Mouse (Mus musculus): ENCODE measurements at regions not wholly inside any gene's neighbourhood (a gene's known extent, or its start where the extent isn't known, plus 50 kb on each side); places are given as distances from the start of the nearest gene placed in this dataset.
A peak's percentile ranks its signal among the peaks of the same experiment; 100 is the strongest.

DNA sequence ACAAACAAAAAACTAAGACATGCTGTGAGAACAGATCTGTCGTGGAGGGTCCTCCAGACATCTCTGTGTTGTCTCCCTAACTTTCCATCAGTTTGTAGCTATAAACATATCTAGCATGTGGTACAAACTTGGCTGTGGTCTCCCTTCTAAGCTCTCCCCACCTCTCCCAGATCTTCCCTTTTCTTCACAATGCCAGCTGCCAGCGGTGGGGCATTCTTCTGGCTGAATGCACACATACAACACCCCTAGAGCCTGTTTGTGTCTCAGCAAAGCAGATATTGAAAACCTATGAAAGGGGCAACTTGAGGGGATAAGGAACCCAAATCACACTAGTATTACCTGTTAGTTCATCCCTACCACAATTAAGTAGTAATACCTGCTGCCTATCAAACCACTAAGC lies 124.1 kb downstream of the Sem1 start:
- 81% methylated on average over 2 of the region's 2 CpGs for WGBS

DNA sequence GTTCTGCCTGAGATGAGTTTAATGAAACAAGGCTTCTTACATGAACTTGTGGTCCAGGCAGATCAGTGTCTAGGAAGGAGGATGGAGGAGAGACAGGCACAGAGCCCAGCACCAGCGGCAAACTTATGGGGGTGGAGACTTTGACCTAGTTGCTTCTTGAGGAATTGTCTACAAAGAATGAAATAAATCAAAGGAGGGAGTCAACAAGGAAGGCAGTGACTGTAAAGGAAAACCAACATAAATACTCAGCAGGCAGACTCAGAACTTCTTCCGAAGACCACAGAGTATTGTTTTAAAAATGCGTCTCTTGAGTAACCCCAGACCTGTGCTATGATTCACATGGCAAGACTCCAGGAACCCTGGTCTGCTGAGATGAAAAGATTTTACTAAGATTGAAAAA lies 143.6 kb downstream of the Sem1 start:
- no peak overlapping the region for H3K4me3 ChIP-seq
- no peaks in the 10 kb centered on the region for H3K36me3 ChIP-seq
- H3K27ac ChIP-seq = no peak overlapping the region
- no peaks in the 10 kb centered on the region for H3K9me3 ChIP-seq (replicated peaks)
- H3K4me1 ChIP-seq = no peaks in the 10 kb centered on the region
- 79% methylated on average over 3 of the region's 3 CpGs for WGBS
- H3K27me3 ChIP-seq (ENCODE audit: low read depth, poor library complexity, severe bottlenecking) = no peaks in the 10 kb centered on the region
- no peak for DNase-seq (ENCODE audit: low spot score)

More for the DNA sequence above, 124.1 kb downstream of the Sem1 start:
- Histone ChIP-seq H3K4me3 (no peak overlapping the region), H3K36me3 (no peaks in the 10 kb centered on the region), H3K4me1 (peaks cover 18% of the 10 kb centered on the region), H3K9me3 (replicated peaks) (no peaks in the 10 kb centered on the region), H3K27ac (no peak overlapping the region), H3K27me3 (ENCODE audit: low read depth, poor library complexity, severe bottlenecking) (no peaks in the 10 kb centered on the region)
- DNase-seq (ENCODE audit: low spot score) = no peak

DNA sequence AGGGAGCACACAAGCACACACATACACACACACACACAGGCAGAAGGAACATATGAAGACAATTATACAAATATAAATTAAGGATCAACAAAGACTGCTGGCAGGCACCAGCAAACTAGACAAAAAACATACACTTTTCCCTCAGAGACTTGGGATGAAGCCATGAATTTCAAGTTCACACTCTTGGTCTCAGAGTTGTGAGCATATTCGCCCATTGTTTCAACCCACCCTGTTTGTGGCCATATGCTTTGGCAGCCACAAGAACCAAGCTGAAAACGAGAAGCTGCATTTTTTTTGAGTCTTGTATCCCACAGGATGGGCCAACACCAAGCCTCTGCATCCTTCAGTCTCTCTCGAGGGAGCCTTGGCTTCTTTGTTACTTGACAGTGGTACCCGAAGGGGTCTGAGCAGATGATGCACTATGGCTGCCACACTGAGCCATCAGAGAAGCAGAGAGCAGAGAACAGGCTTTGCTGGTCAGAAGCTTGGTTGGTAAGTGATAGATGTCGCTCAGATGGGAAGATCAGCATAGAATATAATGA lies 144.1 kb downstream of the Sem1 start:
- Histone ChIP-seq H3K4me3 (no peak overlapping the region), H3K9me3 (replicated peaks) (no peaks in the 10 kb centered on the region), H3K27me3 (ENCODE audit: low read depth, poor library complexity, severe bottlenecking) (no peaks in the 10 kb centered on the region), H3K36me3 (no peaks in the 10 kb centered on the region), H3K4me1 (no peaks in the 10 kb centered on the region), H3K27ac (no peak overlapping the region)
- 84% methylated on average over 5 of the region's 5 CpGs for WGBS
- no peak for DNase-seq (ENCODE audit: low spot score)

DNA sequence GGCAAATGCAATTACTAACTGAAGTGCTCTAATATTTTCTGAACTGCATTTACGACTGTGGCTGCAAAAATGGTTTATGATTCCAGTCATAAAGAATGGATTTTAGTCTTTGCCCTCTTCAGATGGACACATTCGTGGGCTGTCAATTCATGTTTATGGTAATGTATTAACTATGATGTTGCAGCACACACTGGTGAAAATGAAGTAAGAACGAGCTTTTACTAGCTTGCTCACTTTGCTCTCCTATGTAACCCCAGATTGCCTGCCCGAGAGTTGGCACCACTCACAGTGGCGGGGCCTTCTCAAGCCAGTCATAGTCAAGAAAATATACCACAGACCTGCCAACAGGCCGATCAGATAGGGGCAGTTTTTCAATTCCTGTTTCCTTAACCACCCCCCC lies 145.3 kb downstream of the Sem1 start:
- H3K36me3 ChIP-seq = no peaks in the 10 kb centered on the region
- no peaks in the 10 kb centered on the region for H3K9me3 ChIP-seq (replicated peaks)
- H3K4me3 ChIP-seq = no peak overlapping the region
- WGBS = 87% methylated on average over 6 of the region's 6 CpGs
- H3K27ac ChIP-seq = no peak overlapping the region
- H3K27me3 ChIP-seq (ENCODE audit: low read depth, poor library complexity, severe bottlenecking) = no peaks in the 10 kb centered on the region
- no peaks in the 10 kb centered on the region for H3K4me1 ChIP-seq
- no peak for DNase-seq (ENCODE audit: low spot score)

DNA sequence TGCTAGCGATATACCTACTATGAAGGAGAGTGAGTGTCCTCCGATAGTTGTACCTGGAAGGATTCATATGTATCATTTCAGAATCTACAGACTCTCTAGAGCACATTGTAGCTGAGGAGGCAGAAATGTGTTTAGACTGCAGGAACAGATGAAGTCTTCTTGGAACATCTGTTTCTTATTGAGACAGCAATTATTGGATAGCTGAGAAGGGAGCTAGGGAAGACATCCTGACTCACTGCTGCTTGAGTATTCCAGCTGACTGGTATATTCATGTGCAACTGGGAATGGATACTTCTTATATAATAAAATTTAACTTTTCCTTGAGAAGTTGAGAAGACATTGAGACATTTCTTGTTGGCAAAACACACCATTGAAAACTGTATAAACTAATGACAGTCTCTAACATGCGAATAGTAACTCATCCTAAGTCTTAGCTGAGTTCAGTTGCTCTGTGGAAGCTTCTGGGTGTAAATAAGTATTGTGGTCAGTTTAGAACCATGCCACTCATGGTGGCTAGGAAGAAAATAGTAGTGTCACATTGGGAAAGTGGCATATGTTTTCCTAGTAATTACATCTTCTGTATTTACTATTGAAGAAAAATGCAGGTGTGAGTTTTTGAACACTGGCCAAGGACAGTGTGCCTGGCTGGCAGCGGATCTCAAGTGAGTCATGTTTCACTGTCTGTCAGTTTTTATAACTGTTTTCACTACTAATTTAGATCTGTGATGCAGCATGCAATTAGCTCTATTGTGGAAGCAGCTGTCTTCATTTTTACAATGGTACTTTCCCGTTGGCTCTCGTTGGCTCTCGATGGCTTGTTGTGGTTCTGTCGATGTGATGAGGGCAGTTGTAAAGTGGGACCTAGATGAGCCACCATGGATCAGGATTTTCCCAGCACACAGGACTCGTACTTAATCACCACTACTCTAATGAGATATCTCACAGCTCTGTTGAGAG lies 163.5 kb downstream of the Sem1 start:
- no peaks in the 10 kb centered on the region for H3K36me3 ChIP-seq
- H3K27ac ChIP-seq = no peak overlapping the region

DNA sequence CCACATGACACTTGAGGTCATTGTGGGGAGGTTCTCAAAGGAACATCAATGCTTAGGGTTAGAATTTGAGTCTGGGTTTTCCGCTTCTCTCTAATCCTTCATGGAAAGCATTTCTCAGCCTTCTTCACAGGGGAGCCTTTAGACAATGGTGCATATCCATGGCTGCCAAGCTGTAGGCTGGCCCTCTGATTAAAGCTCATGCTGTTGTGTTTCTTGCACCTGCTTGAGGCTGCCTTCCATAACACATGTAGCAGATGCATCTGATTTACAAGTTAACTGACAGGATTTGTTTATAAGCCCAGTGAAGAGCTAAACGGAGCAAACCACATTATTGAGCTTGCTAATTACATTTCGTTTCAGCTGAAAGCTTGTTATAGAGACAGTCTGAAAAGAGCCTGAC lies 180.5 kb downstream of the Sem1 start:
- no peak overlapping the region for H3K27ac ChIP-seq
- H3K4me3 ChIP-seq = no peak overlapping the region
- DNase-seq (ENCODE audit: low spot score) = no peak

More for the DNA sequence above, 163.5 kb downstream of the Sem1 start:
- no peaks in the 10 kb centered on the region for H3K27me3 ChIP-seq (ENCODE audit: low read depth, poor library complexity, severe bottlenecking)
- H3K4me3 ChIP-seq = no peak overlapping the region
- no peak for DNase-seq (ENCODE audit: low spot score)
- 0 out of 2 replicates have a peak, but pooled peaks cover 7% of the 10 kb centered on the region for H3K4me1 ChIP-seq
- H3K9me3 ChIP-seq (replicated peaks) = no peaks in the 10 kb centered on the region
- 80% methylated on average over 9 of the region's 9 CpGs for WGBS

DNA sequence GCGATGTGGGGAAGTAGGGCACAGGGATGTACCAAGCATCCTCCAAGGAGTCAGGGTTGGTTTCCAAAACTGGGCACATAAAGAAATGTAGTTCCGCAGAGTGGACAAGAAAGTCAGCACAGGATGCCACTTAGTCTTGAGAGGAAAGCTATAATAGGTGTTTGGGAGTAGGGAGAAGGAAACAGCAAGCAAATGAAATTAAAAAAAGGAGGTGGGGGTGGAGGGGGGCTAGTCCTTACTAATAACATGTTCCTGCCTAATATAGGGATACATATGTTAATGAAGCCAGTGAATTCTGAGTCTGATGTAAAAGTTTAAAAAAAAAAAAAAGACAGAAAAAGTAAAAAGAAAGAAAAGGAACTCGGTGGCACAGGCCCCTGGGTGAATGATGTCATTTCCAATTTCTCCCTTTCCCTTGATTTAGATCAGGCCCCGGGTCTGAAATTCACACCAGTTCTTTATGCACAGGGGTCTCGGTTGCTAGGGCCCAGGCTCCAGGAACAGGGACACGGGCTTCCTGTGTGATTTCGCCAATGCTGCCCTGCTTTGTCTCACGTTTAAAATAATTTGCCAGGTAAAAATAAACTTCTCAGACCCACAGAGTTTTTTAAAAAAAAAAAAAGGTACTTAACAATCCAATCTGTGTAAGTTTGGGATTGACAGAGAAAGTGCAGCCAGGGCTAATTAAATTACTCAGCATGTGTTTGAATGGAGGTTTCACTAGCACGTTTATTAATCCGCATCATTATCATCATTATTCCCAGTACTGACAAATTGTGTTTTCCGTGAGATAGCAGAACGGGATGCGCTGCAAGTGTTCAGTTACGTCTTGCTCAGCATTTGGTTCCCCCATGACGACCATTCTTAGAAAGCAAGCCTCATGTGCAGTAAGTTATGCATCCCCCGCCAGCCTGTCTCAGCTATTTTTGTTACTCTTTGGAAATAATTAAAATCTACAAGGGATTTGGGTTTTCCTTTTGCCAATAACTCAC lies 172.8 kb upstream of the Slc25a13 start:
- peaks cover 10% of the 10 kb centered on the region for H3K4me1 ChIP-seq
- WGBS = 71% methylated on average over 16 of the region's 16 CpGs
- H3K4me3 ChIP-seq = no peak overlapping the region
- no peaks in the 10 kb centered on the region for H3K36me3 ChIP-seq
- no peaks in the 10 kb centered on the region for H3K9me3 ChIP-seq (replicated peaks)
- H3K27me3 ChIP-seq (ENCODE audit: low read depth, poor library complexity, severe bottlenecking) = no peaks in the 10 kb centered on the region
- H3K27ac ChIP-seq = peak overlapping the region; percentile 64; the same call in 1 of the 2 replicates
- DNase-seq (ENCODE audit: low spot score) = peak; percentile 34

More for the DNA sequence above, 180.5 kb downstream of the Sem1 start:
- no peaks in the 10 kb centered on the region for H3K27me3 ChIP-seq (ENCODE audit: low read depth, poor library complexity, severe bottlenecking)
- WGBS = 69% methylated on average over 3 of the region's 3 CpGs
- H3K9me3 ChIP-seq (replicated peaks) = no peaks in the 10 kb centered on the region
- no peaks in the 10 kb centered on the region for H3K36me3 ChIP-seq
- H3K4me1 ChIP-seq = no peaks in the 10 kb centered on the region

DNA sequence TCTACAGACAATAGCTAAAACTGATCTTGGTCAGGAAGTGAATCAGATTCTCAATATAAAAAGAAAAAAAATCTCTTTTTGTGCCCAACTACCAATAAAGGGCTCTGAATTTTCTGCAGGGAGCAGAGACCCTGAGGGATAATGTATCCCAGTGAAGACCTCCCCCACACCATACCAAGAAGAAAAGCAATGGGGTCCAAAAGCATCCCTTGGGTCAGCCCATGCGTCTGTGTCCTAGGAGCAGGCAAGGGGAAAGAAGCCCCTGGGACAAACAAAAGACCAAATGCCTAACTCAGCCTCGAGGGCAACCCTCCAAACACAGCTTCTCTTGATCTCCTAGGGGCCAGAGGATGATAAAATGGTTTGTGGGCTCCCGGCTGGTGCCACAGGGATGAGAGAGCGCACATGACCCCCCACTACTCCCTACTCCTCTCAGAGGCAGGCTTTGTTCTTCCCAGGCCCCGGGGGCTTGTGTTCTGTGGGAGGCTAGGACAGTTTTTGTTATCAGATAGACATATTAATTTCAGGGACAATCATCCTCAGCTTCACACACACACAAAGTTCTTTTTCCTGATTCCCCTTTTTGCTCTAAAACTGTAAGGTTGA lies 172.0 kb upstream of the Slc25a13 start:
- Histone ChIP-seq H3K9me3 (replicated peaks) (no peaks in the 10 kb centered on the region), H3K27ac (peak overlapping the region; percentile 64; the same call in 1 of the 2 replicates), H3K36me3 (no peaks in the 10 kb centered on the region), H3K4me3 (no peak overlapping the region), H3K4me1 (peaks cover 10% of the 10 kb centered on the region), H3K27me3 (ENCODE audit: low read depth, poor library complexity, severe bottlenecking) (no peaks in the 10 kb centered on the region)
- no peak for DNase-seq (ENCODE audit: low spot score)
- 30% methylated on average over 5 of the region's 5 CpGs for WGBS

DNA sequence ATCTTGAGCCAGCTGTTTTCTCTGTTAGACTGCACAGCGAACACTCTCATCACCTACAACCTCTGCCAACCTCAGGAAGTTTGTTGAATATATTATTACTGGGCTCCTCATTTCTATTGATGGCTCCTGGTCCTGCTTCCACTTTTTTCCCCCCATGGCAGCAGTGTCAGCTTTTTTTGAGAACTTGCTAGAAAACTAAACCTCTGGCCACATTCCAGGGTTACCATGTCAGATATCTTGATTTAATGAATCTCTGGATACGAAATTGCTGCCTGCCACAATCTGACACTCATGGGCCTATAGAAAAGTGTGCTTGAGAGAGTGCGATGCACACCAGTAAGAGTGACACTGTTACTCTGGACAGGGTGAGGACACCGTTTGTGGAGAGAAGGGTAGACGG lies 170.6 kb upstream of the Slc25a13 start:
- Histone ChIP-seq H3K9me3 (replicated peaks) (no peaks in the 10 kb centered on the region), H3K27me3 (ENCODE audit: low read depth, poor library complexity, severe bottlenecking) (no peaks in the 10 kb centered on the region), H3K27ac (no peak overlapping the region), H3K4me3 (no peak overlapping the region), H3K4me1 (peaks cover 10% of the 10 kb centered on the region), H3K36me3 (no peaks in the 10 kb centered on the region)
- WGBS = 82% methylated on average over 5 of the region's 5 CpGs
- DNase-seq (ENCODE audit: low spot score) = no peak

DNA sequence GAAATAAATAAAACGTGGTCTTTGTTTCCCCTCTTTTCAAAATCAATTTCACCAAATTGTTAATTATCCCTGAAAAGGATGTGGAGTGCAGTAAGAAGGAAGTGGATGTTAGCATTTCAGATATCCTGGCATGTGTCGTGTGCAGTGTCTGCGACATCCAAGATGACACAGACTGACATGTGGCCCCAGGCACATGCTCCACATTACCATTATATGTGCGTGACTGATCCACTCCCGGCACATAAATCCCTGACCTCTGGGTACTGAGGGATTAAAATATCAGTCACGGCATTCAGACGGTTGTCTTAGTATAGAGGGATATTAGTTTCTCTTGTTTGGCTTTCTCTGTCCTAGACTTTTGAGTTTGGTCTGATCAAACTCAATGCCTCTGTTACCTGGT lies 168.0 kb upstream of the Slc25a13 start:
- no peaks in the 10 kb centered on the region for H3K36me3 ChIP-seq
- H3K9me3 ChIP-seq (replicated peaks) = no peaks in the 10 kb centered on the region
- H3K4me1 ChIP-seq = peaks cover 10% of the 10 kb centered on the region
- no peak overlapping the region for H3K4me3 ChIP-seq
- 82% methylated on average over 7 of the region's 7 CpGs for WGBS
- H3K27ac ChIP-seq = no peak overlapping the region
- no peak for DNase-seq (ENCODE audit: low spot score)
- no peaks in the 10 kb centered on the region for H3K27me3 ChIP-seq (ENCODE audit: low read depth, poor library complexity, severe bottlenecking)

DNA sequence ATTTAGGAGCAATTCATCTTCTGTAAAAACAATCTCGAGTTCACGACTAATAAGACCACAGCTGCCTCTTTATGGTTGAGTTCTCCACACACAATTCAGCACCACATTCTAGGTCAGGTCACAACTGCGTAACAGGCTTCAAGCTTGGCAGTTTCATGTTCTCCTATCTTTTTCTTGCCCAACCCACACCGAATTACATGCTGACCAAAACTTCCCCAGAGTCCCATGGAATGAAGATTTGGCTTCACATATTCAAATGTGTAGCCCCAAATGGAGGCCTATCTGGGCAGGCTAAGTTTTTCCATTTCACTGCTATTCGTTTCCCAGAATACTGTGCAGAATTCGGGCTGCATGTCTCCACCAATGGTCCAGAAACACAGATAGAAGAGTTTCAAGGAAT lies 167.5 kb upstream of the Slc25a13 start:
- Histone ChIP-seq H3K27ac (no peak overlapping the region), H3K9me3 (replicated peaks) (no peaks in the 10 kb centered on the region), H3K27me3 (ENCODE audit: low read depth, poor library complexity, severe bottlenecking) (no peaks in the 10 kb centered on the region), H3K4me3 (no peak overlapping the region), H3K36me3 (no peaks in the 10 kb centered on the region), H3K4me1 (peaks cover 7% of the 10 kb centered on the region)
- DNase-seq (ENCODE audit: low spot score) = no peak
- WGBS = 72% methylated on average over 6 of the region's 6 CpGs

DNA sequence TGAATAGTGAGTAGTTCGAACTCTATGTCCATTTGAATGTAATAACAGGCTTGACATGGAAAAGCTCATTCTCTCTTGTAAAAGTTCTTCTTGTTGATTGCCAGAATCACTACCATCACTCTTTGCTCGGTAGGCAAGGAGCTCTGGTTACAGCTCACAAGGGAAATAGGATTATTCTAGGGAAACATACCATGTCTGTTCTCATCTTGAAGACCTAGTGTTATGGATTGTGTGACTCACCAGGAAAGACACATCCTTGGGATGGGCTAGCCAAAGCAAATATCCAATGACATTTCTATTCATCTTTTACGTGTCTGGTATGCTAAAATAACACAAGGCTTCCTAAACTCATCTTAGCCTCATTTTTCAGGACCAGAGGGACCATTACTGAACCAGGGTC lies 155.4 kb upstream of the Slc25a13 start:
- Histone ChIP-seq H3K9me3 (replicated peaks) (no peaks in the 10 kb centered on the region), H3K4me3 (no peak overlapping the region), H3K4me1 (no peaks in the 10 kb centered on the region), H3K27me3 (ENCODE audit: low read depth, poor library complexity, severe bottlenecking) (no peaks in the 10 kb centered on the region), H3K36me3 (no peaks in the 10 kb centered on the region), H3K27ac (no peak overlapping the region)
- no peak for DNase-seq (ENCODE audit: low spot score)
- 91% methylated on average over 3 of the region's 3 CpGs for WGBS
